In genomic region chr1:131079762-131080161, GRCm38 (mm10) we compare ENCODE assay signal across 10 mouse cellular contexts. TPM values are rescaled to one million over a fixed set of nuclear protein-coding genes. Genes with fewer than 3 reads are reported as not detected.
A peak's percentile ranks its signal among the peaks of the same experiment; 100 is the strongest.
DNase-seq lines count a peak whose midpoint lies in the region; ATAC-seq and TF ChIP-seq lines count a peak whose summit lies in the region.
"Had no signal": no experiment of that assay in that cellular context is flagged by ENCODE, and none has a peak within 500 bp of the region (broad histone marks: within the 10 kb centered on the region; RNA-seq: fewer than 3 reads in every experiment).

No protein-coding gene starts in this region.

- no peaks in the 10 kb centered on the region for H3K9me3 ChIP-seq in hindbrain, embryonic 13.5 days
- H3K9me3 ChIP-seq: liver, embryonic 15.5 days had no signal

- peak; percentile 27 for TF ChIP-seq CTCF in left cerebral cortex, adult 2 months (IDR thresholded peaks at IDR 0.05)

- 0 out of 2 replicates have a peak, but pooled peaks have one; percentile 9 for ATAC-seq in hindbrain, embryonic 13.5 days (ENCODE audit: low FRiP score)
- ATAC-seq in neutrophil, adult 5-6 weeks (ENCODE audit: extremely low read depth, insufficient number of reproducible peaks, low FRiP score, poor library complexity, severe bottlenecking) = peak; percentile 28; the same call in 1 of the 2 replicates

- peaks cover 75% of the 10 kb centered on the region for H3K4me1 ChIP-seq in hindbrain, embryonic 13.5 days (replicated peaks)

- intact Hi-C loops in left cerebral cortex, adult 2 months (cut with DNase I) = loop anchor here (2.0 kb wide), 1 partner anchor 17 kb away; the partner anchor contains the start of gene Mapkapk2
- intact Hi-C loops in left cerebral cortex, postnatal 25 days (cut with DNase I) = no loop called here

- WGBS in hindbrain, embryonic 13.5 days = 83% methylated on average over 4 of the region's 4 CpGs

- no peak overlapping the region for H3K4me2 ChIP-seq in hindbrain, embryonic 13.5 days
- H3K4me2 ChIP-seq: liver, embryonic 15.5 days had no signal

- no peak overlapping the region for H3K4me3 ChIP-seq in left cerebral cortex, adult 2 months
- no peak overlapping the region for H3K4me3 ChIP-seq in hindbrain, embryonic 13.5 days
- H3K4me3 ChIP-seq: liver, embryonic 15.5 days had no signal

- no peaks in the 10 kb centered on the region for H3K27me3 ChIP-seq in hindbrain, embryonic 13.5 days
- H3K27me3 ChIP-seq: liver, embryonic 15.5 days had no signal

- H3K9ac ChIP-seq in hindbrain, embryonic 13.5 days = no peak overlapping the region
- H3K9ac ChIP-seq: liver, embryonic 15.5 days had no signal

- no peak overlapping the region for H3K27ac ChIP-seq in left cerebral cortex, adult 2 months
- H3K27ac ChIP-seq in hindbrain, embryonic 13.5 days = peak overlapping the region; percentile 77
- H3K27ac ChIP-seq: liver, embryonic 15.5 days had no signal

- no peak for DNase-seq in left cerebral cortex, adult 2 months (ENCODE audit: extremely low spot score in 1 of 2, low spot score in 2 of 2)
- DNase-seq in left cerebral cortex, postnatal 25 days (ENCODE audit: low spot score in 2 of 2) = no peak
- DNase-seq in NIH3T3 (ENCODE audit: low read depth) = peak; percentile 34
- no peak for DNase-seq in layer of hippocampus, postnatal 10 days (ENCODE audit: low spot score in 2 of 2)
- DNase-seq in layer of hippocampus, postnatal 25 days (ENCODE audit: extremely low spot score in 1 of 2, low spot score in 1 of 2) = no peak
- DNase-seq in layer of hippocampus, adult 11-12 months (ENCODE audit: low spot score) = no peak
- DNase-seq: adrenal gland, adult 8-10 months had no signal

- no peaks in the 10 kb centered on the region for H3K36me3 ChIP-seq in hindbrain, embryonic 13.5 days
- H3K36me3 ChIP-seq: liver, embryonic 15.5 days had no signal

RNA-seq across cellular contexts. Expression of gene Mapkapk2, which starts 17.9 kb away (rescaled TPM):
- 10 to 100 TPM; 31.0 to 32.8 TPM for total RNA-seq in left cerebral cortex, adult 2 months (2021)
- total RNA-seq in left cerebral cortex, postnatal 25 days (2021) = 10 to 100 TPM; 25.8 to 28.3 TPM
- polyA plus RNA-seq in hindbrain, embryonic 13.5 days (2015; fragmentation: Nextera tagmentation; extraction: Ambion mirVana) = 22.0 and 23.1 TPM in 2 replicates
- 103 and 112 TPM in 2 replicates for total RNA-seq in neutrophil, adult 5-6 weeks (2017)
- 10 to 100 TPM; 31.2 to 34.0 TPM for total RNA-seq in layer of hippocampus, postnatal 10 days (2021)
- total RNA-seq in layer of hippocampus, postnatal 25 days (2021) = 10 to 100 TPM; 26.9 to 31.4 TPM

RNA-seq across cellular contexts. Expression of gene Dyrk3, which starts 58.4 kb away (rescaled TPM):
- total RNA-seq in left cerebral cortex, adult 2 months (2021) = 10 to 100 TPM; 15.6 to 16.6 TPM
- total RNA-seq in left cerebral cortex, postnatal 25 days (2021) = 10 to 100 TPM in 1 of 2 experiments, 1 to 10 TPM in 1; 9.4 to 14.1 TPM
- 15.5 and 15.6 TPM in 2 replicates for polyA plus RNA-seq in hindbrain, embryonic 13.5 days (2015; fragmentation: Nextera tagmentation; extraction: Ambion mirVana)
- 1.2 and 1.7 TPM in 2 replicates for total RNA-seq in neutrophil, adult 5-6 weeks (2017)
- 10 to 100 TPM; 14.0 to 15.3 TPM for total RNA-seq in layer of hippocampus, postnatal 10 days (2021)
- 10 to 100 TPM; 15.7 to 17.4 TPM for total RNA-seq in layer of hippocampus, postnatal 25 days (2021)
